Mouse (Mus musculus) C2C12 (cell line): Measurements from ENCODE around the gene Hddc3.
A peak's percentile ranks its signal among the peaks of the same experiment; 100 is the strongest.

Experiments
- CEBPB ChIP-seq: IDR thresholded peaks from one replicate; pipeline ENCODE4 v1.6.1; 2011; ENCODE audit warnings: low read depth, mild to moderate bottlenecking, control low read depth, moderate library complexity
- CTCF ChIP-seq: IDR thresholded peaks from one replicate; pipeline ENCODE4 v1.5.1; 2011; ENCODE audit not compliant: control insufficient read depth, insufficient read depth, insufficient read length
- FOSL1 ChIP-seq: IDR thresholded peaks from one replicate; pipeline ENCODE4 v1.8.0; 2011; ENCODE audit warnings: mild to moderate bottlenecking, low read length; ENCODE audit not compliant: poor library complexity, insufficient read depth, severe bottlenecking
- MAX ChIP-seq: IDR thresholded peaks from one replicate; pipeline ENCODE4 v1.6.1; 2011; ENCODE audit warnings: mild to moderate bottlenecking, control low read depth
- MYOD1 ChIP-seq: IDR thresholded peaks from one replicate; pipeline ENCODE4 v1.6.1; 2011; ENCODE audit warnings: low read depth; ENCODE audit not compliant: control insufficient read depth, insufficient read length
- MYOG ChIP-seq: IDR thresholded peaks from one replicate; pipeline ENCODE4 v1.6.1; 2011; ENCODE audit not compliant: control insufficient read depth, insufficient read length; ENCODE audit errors: extremely low read depth
- USF1 ChIP-seq: IDR thresholded peaks from one replicate; pipeline ENCODE4 v1.6.1; 2011; ENCODE audit warnings: low read depth, mild to moderate bottlenecking, control low read depth, moderate library complexity

DNA sequence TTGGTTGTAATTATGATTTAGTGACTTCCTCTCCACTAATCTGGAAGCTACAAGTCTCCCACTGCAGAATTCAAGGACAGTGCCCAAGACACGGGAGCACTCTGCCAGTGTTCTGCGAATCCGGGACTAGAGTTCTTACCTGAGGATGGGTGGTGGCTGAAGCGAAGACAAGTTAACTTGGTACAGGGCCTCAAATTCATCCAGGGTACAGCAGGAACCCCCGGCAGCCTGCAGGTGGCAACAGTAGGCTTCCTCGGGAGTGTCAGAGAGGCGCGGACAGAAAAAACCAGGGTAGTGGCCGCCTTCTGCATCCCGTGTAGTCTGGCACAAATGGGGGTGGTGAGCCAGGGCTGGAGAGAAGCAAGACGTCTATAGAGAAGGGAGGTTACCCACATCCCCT is 2.1 kb upstream of the Hddc3 start, which contains the start of gene Unc45a:
- TF ChIP-seq MAX (no peak), CTCF (peak; percentile 36), MYOG (no peak), USF1 (no peak), MYOD1 (no peak), CEBPB (no peak), FOSL1 (no peak)
